Mouse (Mus musculus): ENCODE measurements around the gene Olfr1180. TPM values are rescaled to one million over a fixed set of nuclear protein-coding genes. Genes with fewer than 3 reads are reported as not detected.
"Not testable (repeated sequence)": the region's sequence is repeated elsewhere in the genome, so short reads cannot be mapped to it uniquely, and the experiment has no call there.

Olfr1180 gene
- not detected for total RNA-seq (2021)

GRCm38 (mm10) chr2:88419051-88419450, at the start of gene Olfr1180:
Gene Olfr1180 (minus strand): TSS chr2:88419151.
- intact Hi-C loops (cut with DNase I): no loop called here

GRCm38 (mm10) chr2:88454567-88454966, 35.6 kb upstream of the Olfr1180 start, which contains the start of gene Olfr1183:
Gene Olfr1183 (plus strand): TSS chr2:88454867.
- DNase-seq; intact Hi-C loops (cut with DNase I): not testable (repeated sequence)

More at GRCm38 (mm10) chr2:88419051-88419450, at the start of gene Olfr1180:
- no peak for DNase-seq

DNA sequence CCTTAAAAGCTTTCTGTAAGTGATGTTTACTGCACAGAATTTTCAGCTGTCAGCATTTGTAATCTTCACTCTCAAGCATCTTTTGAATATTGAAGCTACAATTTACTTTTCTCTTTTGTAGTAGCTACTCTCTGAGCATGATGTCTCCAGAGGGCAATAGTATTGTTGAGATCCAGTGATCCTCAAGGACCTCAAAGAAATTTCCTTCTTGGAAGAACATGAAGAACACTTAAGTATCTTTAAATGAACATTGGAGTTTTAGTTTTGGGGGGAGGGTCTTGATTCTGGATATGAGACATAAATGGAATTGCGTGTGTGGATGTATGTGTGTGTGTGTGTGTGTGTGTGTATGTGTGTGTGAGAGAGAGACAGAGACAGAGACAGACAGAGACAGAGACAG, 30.1 kb upstream of the Olfr1180 start, which contains the start of gene Gm13757:
TSS of gene Gm13757 (minus strand) at position 101 of the 400 bp plus-strand sequence.
- intact Hi-C loops (cut with DNase I): no loop called here

DNA sequence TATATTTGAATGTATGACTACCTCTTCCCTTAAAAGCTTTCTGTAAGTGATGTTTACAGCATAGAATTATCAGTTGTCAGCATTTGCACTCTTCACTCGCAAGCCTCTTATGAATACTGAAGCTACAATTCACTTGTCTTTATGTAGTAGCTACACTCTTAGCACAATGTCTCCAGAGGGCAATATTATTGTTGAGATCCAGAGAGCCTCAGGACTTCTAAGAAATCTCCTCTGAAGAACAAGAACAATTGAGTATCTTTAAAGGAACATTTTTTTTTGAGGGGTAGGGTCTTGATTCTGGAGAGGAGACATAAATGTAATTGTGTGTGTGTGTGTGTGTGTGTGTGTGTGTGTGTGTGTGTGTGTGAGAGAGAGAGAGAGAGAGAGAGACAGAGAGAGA, 7.1 kb upstream of the Olfr1180 start, which contains the start of gene Olfr1181:
TSS of gene Olfr1181 (minus strand) at position 101 of the 400 bp plus-strand sequence.
- no peak for DNase-seq

More for the DNA sequence above, 30.1 kb upstream of the Olfr1180 start, which contains the start of gene Gm13757:
- no peak for DNase-seq

DNA sequence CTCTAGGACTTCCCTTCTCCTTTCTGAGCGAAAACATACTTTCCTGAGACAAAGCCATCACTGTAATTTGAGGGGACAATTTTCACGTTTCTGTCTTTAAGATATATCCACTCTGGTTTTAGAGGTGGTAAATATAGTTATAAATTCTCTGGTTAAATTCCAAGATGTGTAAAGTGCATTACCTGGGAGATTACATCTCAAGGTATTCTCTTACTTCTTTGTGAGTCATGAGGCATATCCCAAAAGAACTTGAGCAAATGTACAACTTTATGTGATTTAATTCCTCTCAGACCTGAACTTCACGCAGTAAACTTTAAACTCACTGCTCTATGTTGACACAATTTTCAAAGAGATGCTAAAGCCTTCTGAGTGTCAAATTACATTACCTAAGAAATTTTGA, 12.6 kb downstream of the Olfr1180 start, which contains the start of gene Olfr1179:
TSS of gene Olfr1179 (minus strand) at position 101 of the 400 bp plus-strand sequence.
- intact Hi-C loops (cut with DNase I): no loop called here
- DNase-seq: no peak

More for the DNA sequence above, 7.1 kb upstream of the Olfr1180 start, which contains the start of gene Olfr1181:
- intact Hi-C loops (cut with DNase I): no loop called here

DNA sequence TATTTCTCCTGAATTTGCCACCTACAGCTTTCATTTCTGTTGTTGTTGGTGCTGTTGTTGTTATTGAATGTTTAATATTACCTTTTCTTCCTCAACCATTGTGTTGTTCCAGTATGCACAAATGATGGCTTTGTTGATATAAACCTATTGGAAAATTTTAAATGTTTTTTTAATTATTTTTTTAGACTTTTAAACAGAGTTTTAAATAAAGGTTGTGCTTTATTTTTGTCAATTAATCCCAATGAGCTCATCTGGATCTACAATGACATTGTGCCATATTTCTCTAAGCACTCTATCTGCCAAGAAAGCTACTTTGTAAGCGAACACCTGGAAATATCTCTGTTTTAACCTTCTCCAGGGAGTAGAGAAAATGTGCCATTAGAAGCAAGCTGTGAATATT, 32.2 kb downstream of the Olfr1180 start, which contains the start of gene Olfr1178:
TSS of gene Olfr1178 (plus strand) at position 301 of the 400 bp plus-strand sequence.
- intact Hi-C loops (cut with DNase I): no loop called here
- DNase-seq: no peak

Other genes starting within 250 kb of the Olfr1180 start
- gene Olfr1168, start 237.3 kb downstream of the Olfr1180 start, total RNA-seq (2021): not detected
- not detected for gene Olfr1170, start 190.8 kb downstream of the Olfr1180 start, total RNA-seq (2021)
- gene Olfr1173, start 139.3 kb downstream of the Olfr1180 start, total RNA-seq (2021): under 1 TPM in 1 of 2 experiments, not detected in 1; 0.05 TPM
- gene Olfr1174-ps, start 104.0 kb downstream of the Olfr1180 start, total RNA-seq (2021): not detected
- not detected for gene Olfr1175-ps, start 91.9 kb downstream of the Olfr1180 start, total RNA-seq (2021)
- gene Olfr1176, start 82.4 kb downstream of the Olfr1180 start, total RNA-seq (2021): not detected
- not detected for gene Olfr1177-ps, start 72.7 kb downstream of the Olfr1180 start, total RNA-seq (2021)
- gene Olfr1178, start 32.1 kb downstream of the Olfr1180 start, total RNA-seq (2021): not detected
- not detected for gene Olfr1179, start 12.7 kb downstream of the Olfr1180 start, total RNA-seq (2021)
- gene Olfr1181, start 7.0 kb upstream of the Olfr1180 start, total RNA-seq (2021): not detected
- not detected for gene Gm13757, start 30.0 kb upstream of the Olfr1180 start, total RNA-seq (2021)
- gene Olfr1183, start 35.7 kb upstream of the Olfr1180 start, total RNA-seq (2021): not detected
- not detected for gene Olfr1184, start 64.4 kb upstream of the Olfr1180 start, total RNA-seq (2021)
- not detected for gene Olfr1185-ps1, start 74.2 kb upstream of the Olfr1180 start, total RNA-seq (2021)
- gene Olfr1186, start 99.4 kb upstream of the Olfr1180 start, total RNA-seq (2021): not detected
- gene Olfr1188, start 137.8 kb upstream of the Olfr1180 start, total RNA-seq (2021): not detected
- gene Olfr1189, start 167.3 kb upstream of the Olfr1180 start, total RNA-seq (2021): not detected
- not detected for gene Olfr1191-ps1, start 221.4 kb upstream of the Olfr1180 start, total RNA-seq (2021)
- not detected for gene Olfr1192-ps1, start 229.4 kb upstream of the Olfr1180 start, total RNA-seq (2021)

All from heart, postnatal 36 days (tissue).